Mouse (Mus musculus): Measurements from ENCODE around the gene Adam17.

DNA sequence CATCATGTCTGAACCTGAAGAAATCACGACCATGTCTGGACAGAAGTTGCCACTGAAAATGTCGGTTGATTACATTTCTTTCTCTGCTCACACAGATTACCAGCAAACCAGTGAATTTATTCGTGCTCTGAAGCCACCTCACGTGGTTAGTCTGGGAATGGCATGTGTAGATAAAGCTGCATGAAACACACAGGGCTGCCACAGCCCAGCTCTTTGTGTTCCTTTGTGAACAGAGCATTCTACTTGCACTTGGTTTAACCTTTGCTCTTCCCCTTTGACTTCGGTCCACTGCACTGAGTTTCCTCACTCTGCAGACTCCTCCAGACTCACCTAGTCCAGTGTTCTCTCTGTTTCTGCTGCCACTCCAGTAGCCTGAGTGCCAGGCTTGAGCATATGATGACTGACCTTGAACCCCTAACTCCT lies 71.1 kb downstream of the Adam17 start:
- no peak for TF ChIP-seq POLR2A (IDR thresholded peaks at IDR 0.05; ENCODE audit: extremely low read depth, insufficient read depth, low read length)
- 0 out of 2 replicates have a peak, but pooled peaks have one; percentile 1 for TF ChIP-seq CTCF (IDR thresholded peaks at IDR 0.05; ENCODE audit: low read depth, low read length)
